ENCODE assay signal across 8 mouse cellular contexts in the genomic region with DNA sequence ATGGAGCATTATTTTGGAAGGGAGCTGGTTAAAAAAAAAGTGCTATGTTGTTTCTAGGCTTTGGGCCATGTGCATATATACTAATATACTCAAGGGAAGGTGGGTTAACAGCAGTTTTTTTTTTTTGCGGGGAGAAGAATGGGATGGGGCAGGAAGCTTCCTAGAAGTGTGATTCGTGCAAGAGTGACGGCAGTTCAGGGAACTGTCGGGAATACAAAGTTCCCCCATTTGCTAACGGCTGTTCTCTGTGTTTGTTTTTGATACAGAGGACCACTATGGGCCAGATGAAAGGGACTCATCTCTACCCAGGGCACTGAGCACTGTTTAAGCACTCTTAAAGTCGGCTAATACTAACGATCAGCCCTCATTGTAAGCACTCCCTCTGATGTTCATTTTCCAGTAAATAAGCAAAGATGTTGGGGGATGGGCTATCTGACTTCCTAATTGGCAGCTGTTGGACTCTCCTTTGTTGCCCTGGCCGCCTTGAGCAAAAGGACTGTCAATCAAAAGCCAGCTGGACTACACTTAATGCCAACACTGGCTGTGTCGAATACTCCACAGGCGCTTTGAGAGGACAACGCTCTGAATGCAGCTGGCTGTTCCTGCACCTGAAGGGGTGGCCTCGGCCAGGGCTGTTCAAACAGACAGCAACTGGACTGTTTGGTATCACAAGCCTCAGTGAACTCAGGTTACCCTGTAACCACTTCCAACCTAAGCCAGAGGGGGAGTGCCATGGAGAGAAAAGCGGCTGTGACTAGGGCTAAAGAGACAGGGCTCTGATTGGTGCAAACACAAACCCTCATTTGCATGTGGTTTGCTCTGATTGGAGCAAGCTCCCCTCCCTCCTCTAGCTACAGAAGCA. TPM values are rescaled to one million over a fixed set of nuclear protein-coding genes. Genes with fewer than 3 reads are reported as not detected.
A peak's percentile ranks its signal among the peaks of the same experiment; 100 is the strongest.
DNase-seq lines count a peak whose midpoint lies in the region; ATAC-seq and TF ChIP-seq lines count a peak whose summit lies in the region.

No protein-coding gene starts in this region.

- no peak overlapping the region; the same call in 1 of the 2 replicates for H3K27ac ChIP-seq in thymus, adult 2 months (ENCODE audit: control insufficient read depth, insufficient read depth, low read length)
- H3K27ac ChIP-seq in forebrain, postnatal 0 days (ENCODE audit: low read depth, low read length) = peak overlapping the region; percentile 58
- H3K27ac ChIP-seq in liver, postnatal 0 days (ENCODE audit: low read depth) = peak overlapping the region; percentile 82
- H3K27ac ChIP-seq in neural tube, embryonic 13.5 days (replicated peaks) = peak overlapping the region; percentile 80

- no peak for TF ChIP-seq CTCF in thymus, adult 2 months (IDR thresholded peaks at IDR 0.05; ENCODE audit: borderline replicate concordance, control insufficient read depth, extremely low read depth, insufficient read depth, low read length, poor library complexity)
- peak; percentile 54 for TF ChIP-seq CTCF in forebrain, postnatal 0 days (IDR thresholded peaks at IDR 0.05; ENCODE audit: low read depth)
- peak; percentile 46 for TF ChIP-seq CTCF in liver, postnatal 0 days (IDR thresholded peaks at IDR 0.05; ENCODE audit: low read depth)

- 30% methylated on average over 13 of the region's 13 CpGs for WGBS in thymus, adult 2 months
- WGBS in forebrain, postnatal 0 days = 2% methylated on average over 13 of the region's 13 CpGs
- 6% methylated on average over 13 of the region's 13 CpGs for WGBS in liver, postnatal 0 days (ENCODE audit: insufficient replicate concordance)
- WGBS in neural tube, embryonic 13.5 days = 10% methylated on average over 13 of the region's 13 CpGs

- H3K4me1 ChIP-seq in thymus, adult 2 months (replicated peaks; ENCODE audit: control insufficient read depth, insufficient read depth, low read length) = peaks cover 6% of the 10 kb centered on the region
- H3K4me1 ChIP-seq in forebrain, postnatal 0 days (ENCODE audit: insufficient read depth) = peaks cover 17% of the 10 kb centered on the region; the same call in 1 of the 2 replicates
- H3K4me1 ChIP-seq in liver, postnatal 0 days (ENCODE audit: insufficient read depth) = peaks cover 27% of the 10 kb centered on the region
- peaks cover 27% of the 10 kb centered on the region for H3K4me1 ChIP-seq in neural tube, embryonic 13.5 days (replicated peaks)

- intact Hi-C loops in heart, postnatal 36 days (cut with DNase I) = no loop called here

- H3K9me3 ChIP-seq in forebrain, postnatal 0 days (ENCODE audit: low read length) = no peaks in the 10 kb centered on the region
- no peaks in the 10 kb centered on the region for H3K9me3 ChIP-seq in liver, postnatal 0 days (ENCODE audit: low read length)
- no peaks in the 10 kb centered on the region for H3K9me3 ChIP-seq in neural tube, embryonic 13.5 days

- no peaks in the 10 kb centered on the region for H3K27me3 ChIP-seq in thymus, adult 2 months (ENCODE audit: control insufficient read depth, insufficient read depth, low read length)
- no peaks in the 10 kb centered on the region for H3K27me3 ChIP-seq in forebrain, postnatal 0 days (ENCODE audit: insufficient read depth, low read length)
- no peaks in the 10 kb centered on the region for H3K27me3 ChIP-seq in liver, postnatal 0 days (ENCODE audit: insufficient read depth, low read length)
- H3K27me3 ChIP-seq in neural tube, embryonic 13.5 days = no peaks in the 10 kb centered on the region

- no peaks in the 10 kb centered on the region for H3K36me3 ChIP-seq in thymus, adult 2 months (ENCODE audit: control insufficient read depth, insufficient read depth, low read length)
- H3K36me3 ChIP-seq in forebrain, postnatal 0 days (ENCODE audit: insufficient read depth) = no peaks in the 10 kb centered on the region
- H3K36me3 ChIP-seq in liver, postnatal 0 days (replicated peaks; ENCODE audit: insufficient read depth, low read length) = no peaks in the 10 kb centered on the region
- no peaks in the 10 kb centered on the region for H3K36me3 ChIP-seq in neural tube, embryonic 13.5 days

- peak; percentile 97 for ATAC-seq in forebrain, postnatal 0 days
- peak; percentile 98 for ATAC-seq in liver, postnatal 0 days
- peak; percentile 96 for ATAC-seq in neural tube, embryonic 13.5 days (ENCODE audit: low read depth)

- H3K4me3 ChIP-seq in thymus, adult 2 months (ENCODE audit: control insufficient read depth, insufficient read depth, low read length) = no peak overlapping the region
- H3K4me3 ChIP-seq in forebrain, postnatal 0 days (ENCODE audit: low read depth, low read length) = no peak overlapping the region
- H3K4me3 ChIP-seq in liver, postnatal 0 days (ENCODE audit: low read depth, low read length) = no peak overlapping the region
- no peak overlapping the region for H3K4me3 ChIP-seq in neural tube, embryonic 13.5 days

- no peak for TF ChIP-seq EP300 in liver, postnatal 0 days (IDR thresholded peaks at IDR 0.05; ENCODE audit: low read depth)

- H3K4me2 ChIP-seq in forebrain, postnatal 0 days (ENCODE audit: low read depth) = peak overlapping the region; percentile 28
- peak overlapping the region; percentile 52 for H3K4me2 ChIP-seq in liver, postnatal 0 days (ENCODE audit: low read depth, low read length)
- H3K4me2 ChIP-seq in neural tube, embryonic 13.5 days = peak overlapping the region; percentile 43

- peak; percentile 29 for DNase-seq in thymus, adult 2 months
- DNase-seq in thymus, postnatal 36 days = no peak
- DNase-seq in forebrain, postnatal 0 days = peak; percentile 85
- DNase-seq in heart, postnatal 36 days = peak; percentile 48 to 57
- peak; percentile 73 to 84 for DNase-seq in kidney, postnatal 4 days
- peak; percentile 73 for DNase-seq in liver, postnatal 0 days
- DNase-seq in B cell, adult 2 months = no peak

- TF ChIP-seq POLR2A in thymus, adult 2 months (IDR thresholded peaks at IDR 0.05; ENCODE audit: control insufficient read depth, extremely low read depth, insufficient read depth, low read length, poor library complexity) = no peak

- H3K9ac ChIP-seq in forebrain, postnatal 0 days = no peak overlapping the region
- peak overlapping the region; percentile 34; the same call in 1 of the 2 replicates for H3K9ac ChIP-seq in liver, postnatal 0 days (replicated peaks)
- no peak overlapping the region for H3K9ac ChIP-seq in neural tube, embryonic 13.5 days

RNA-seq across cellular contexts. Expression of a gene that starts 28.9 kb away (rescaled TPM):
- polyA plus RNA-seq in thymus, adult 2 months (2012; rRNA removed) = 18.0 and 28.2 TPM in 2 replicates
- 7.2 and 9.8 TPM in 2 replicates for total RNA-seq in forebrain, postnatal 0 days (2014; rRNA removed)
- polyA plus RNA-seq in forebrain, postnatal 0 days (2015; fragmentation: Nextera tagmentation; extraction: Ambion mirVana) = 6.5 and 8.6 TPM in 2 replicates
- total RNA-seq in heart, postnatal 36 days (2021) = 10 to 100 TPM; 45.6 to 49.1 TPM
- 8.8 and 8.9 TPM in 2 replicates for polyA plus RNA-seq in liver, postnatal 0 days (2015; fragmentation: Nextera tagmentation; extraction: Ambion mirVana)
- polyA plus RNA-seq in neural tube, embryonic 13.5 days (2015; fragmentation: Nextera tagmentation; extraction: Ambion mirVana) = 8.2 and 9.1 TPM in 2 replicates

RNA-seq across cellular contexts. Expression of a gene that starts 50.0 kb away (rescaled TPM):
- polyA plus RNA-seq in thymus, adult 2 months (2012; rRNA removed) = 26.7 and 35.6 TPM in 2 replicates
- total RNA-seq in forebrain, postnatal 0 days (2014; rRNA removed) = 44.8 and 44.9 TPM in 2 replicates
- polyA plus RNA-seq in forebrain, postnatal 0 days (2015; fragmentation: Nextera tagmentation; extraction: Ambion mirVana) = 8.1 and 9.3 TPM in 2 replicates
- 10 to 100 TPM; 43.0 to 48.3 TPM for total RNA-seq in heart, postnatal 36 days (2021)
- polyA plus RNA-seq in liver, postnatal 0 days (2015; fragmentation: Nextera tagmentation; extraction: Ambion mirVana) = 3.0 and 4.6 TPM in 2 replicates
- 13.3 and 14.2 TPM in 2 replicates for polyA plus RNA-seq in neural tube, embryonic 13.5 days (2015; fragmentation: Nextera tagmentation; extraction: Ambion mirVana)

Comparison
In these comparisons a context has a peak if more than half of its experiments do, and no peak if none do; other contexts are left out.
1. DNase-seq: peak in thymus, adult 2 months (single experiment), forebrain, postnatal 0 days (single experiment), heart, postnatal 36 days (2 of 2), kidney, postnatal 4 days (2 of 2) and liver, postnatal 0 days (single experiment); none in thymus, postnatal 36 days (0 of 2) and B cell, adult 2 months (0 of 2).
2. Peak in every context shown above with its lines, with median percentiles within 50 percentile points of each other: ATAC-seq and H3K4me2 ChIP-seq.